Mouse (Mus musculus): ENCODE data around the gene Cd47.

DNA sequence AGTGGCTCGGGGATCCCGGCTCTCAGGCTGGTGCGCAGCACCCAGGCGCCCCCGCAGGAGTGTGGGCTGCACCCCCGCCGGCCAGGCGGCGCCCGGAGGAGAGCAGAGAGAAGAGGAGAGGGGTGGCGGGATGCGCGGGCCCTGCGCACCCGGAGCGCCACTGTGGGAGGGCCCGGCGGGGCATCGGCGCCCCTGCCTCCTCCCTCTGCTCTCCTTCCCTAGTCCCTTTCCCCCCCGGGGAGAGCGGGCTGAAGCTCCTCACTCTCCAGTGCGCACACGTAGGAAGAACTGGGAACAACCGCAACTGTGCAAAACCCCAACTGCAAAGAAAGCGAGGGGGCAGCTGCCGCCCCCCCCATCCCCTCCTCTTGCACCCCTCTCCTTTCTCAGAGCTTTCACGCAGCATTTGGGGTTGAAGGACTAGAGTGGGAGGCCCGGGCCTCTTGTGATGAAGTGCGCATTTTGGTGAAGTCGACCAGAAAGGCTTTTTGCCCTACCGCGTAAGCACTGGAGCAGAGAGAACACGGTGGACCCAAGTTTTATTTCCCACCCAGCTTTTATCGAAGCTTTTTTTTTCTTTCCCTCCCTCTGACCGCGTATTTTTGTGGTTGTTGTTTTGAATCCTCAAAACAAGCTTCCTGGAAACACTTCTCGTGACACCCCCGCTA, 55.6 kb downstream of the Cd47 start:
- TF ChIP-seq CTCF (IDR thresholded peaks at IDR 0.05; ENCODE audit: extremely low read depth, insufficient read depth, insufficient read length, insufficient replicate concordance) (no peak), POLR2A (IDR thresholded peaks at IDR 0.05; ENCODE audit: low read depth, low read length) (no peak; the same call in 1 of the 2 replicates)
